Mouse (Mus musculus): ENCODE measurements around the gene Cacfd1. TPM values are rescaled to one million over a fixed set of nuclear protein-coding genes. Genes with fewer than 3 reads are reported as not detected.
A peak's percentile ranks its signal among the peaks of the same experiment; 100 is the strongest.

Cacfd1 gene
- polyA plus RNA-seq, 1 experiment from 2014 or later = 130 TPM

GRCm38 (mm10) chr2:26997993-26998392 is 11.7 kb upstream of the Cacfd1 start:
- no peaks in the 10 kb centered on the region for H3K27me3 ChIP-seq (replicated peaks)
- H3K9ac ChIP-seq = no peak overlapping the region
- 91% methylated on average over 7 of the region's 7 CpGs for WGBS
- H3K9me3 ChIP-seq = no peaks in the 10 kb centered on the region
- no peak overlapping the region for H3K4me2 ChIP-seq (replicated peaks)
- no peak for ATAC-seq (ENCODE audit: low FRiP score, low read depth)
- H3K36me3 ChIP-seq = no peaks in the 10 kb centered on the region
- no peak overlapping the region for H3K27ac ChIP-seq
- H3K4me3 ChIP-seq = no peak overlapping the region
- H3K4me1 ChIP-seq = no peaks in the 10 kb centered on the region

- ATAC-seq (ENCODE audit: low FRiP score, low read depth) = no peak
- H3K4me1 ChIP-seq = peaks cover 15% of the 10 kb centered on the region
- no peaks in the 10 kb centered on the region for H3K9me3 ChIP-seq
- H3K4me3 ChIP-seq = no peak overlapping the region
- H3K9ac ChIP-seq = no peak overlapping the region
- no peaks in the 10 kb centered on the region for H3K27me3 ChIP-seq (replicated peaks)
- H3K4me2 ChIP-seq (replicated peaks) = no peak overlapping the region
- H3K27ac ChIP-seq = no peak overlapping the region
- WGBS = 75% methylated on average over 4 of the region's 4 CpGs
- H3K36me3 ChIP-seq = no peaks in the 10 kb centered on the region
Observed at GRCm38 (mm10) chr2:27006255-27006654, 3.5 kb upstream of the Cacfd1 start.

- Histone ChIP-seq H3K27me3 (replicated peaks) (no peaks in the 10 kb centered on the region), H3K36me3 (no peaks in the 10 kb centered on the region)
Observed at GRCm38 (mm10) chr2:27007701-27008100, 2.0 kb upstream of the Cacfd1 start.

GRCm38 (mm10) chr2:27017802-27018201 is 8.1 kb downstream of the Cacfd1 start:
- H3K36me3 ChIP-seq = peaks cover 71% of the 10 kb centered on the region
- no peaks in the 10 kb centered on the region for H3K4me1 ChIP-seq
- H3K9ac ChIP-seq = no peak overlapping the region
- H3K4me2 ChIP-seq (replicated peaks) = no peak overlapping the region
- 54% methylated on average over 5 of the region's 5 CpGs for WGBS
- peak; percentile 53; the same call in 1 of the 2 replicates for ATAC-seq (ENCODE audit: low FRiP score, low read depth)
- H3K27ac ChIP-seq = no peak overlapping the region
- no peak overlapping the region for H3K4me3 ChIP-seq
- no peaks in the 10 kb centered on the region for H3K27me3 ChIP-seq (replicated peaks)
- no peaks in the 10 kb centered on the region for H3K9me3 ChIP-seq

More at GRCm38 (mm10) chr2:27007701-27008100, 2.0 kb upstream of the Cacfd1 start:
- H3K4me3 ChIP-seq = no peak overlapping the region
- H3K27ac ChIP-seq = no peak overlapping the region
- H3K9me3 ChIP-seq = no peaks in the 10 kb centered on the region
- no peak for ATAC-seq (ENCODE audit: low FRiP score, low read depth)
- WGBS = 80% methylated on average over 7 of the region's 7 CpGs
- H3K4me1 ChIP-seq = peaks cover 24% of the 10 kb centered on the region
- H3K4me2 ChIP-seq (replicated peaks) = no peak overlapping the region
- H3K9ac ChIP-seq = no peak overlapping the region

GRCm38 (mm10) chr2:27019530-27019929 is 9.8 kb downstream of the Cacfd1 start:
- H3K27me3 ChIP-seq (replicated peaks) = no peaks in the 10 kb centered on the region
- ATAC-seq (ENCODE audit: low FRiP score, low read depth) = no peak
- no peaks in the 10 kb centered on the region for H3K9me3 ChIP-seq
- H3K4me2 ChIP-seq (replicated peaks) = no peak overlapping the region
- peaks cover 57% of the 10 kb centered on the region for H3K36me3 ChIP-seq
- no peaks in the 10 kb centered on the region for H3K4me1 ChIP-seq
- no peak overlapping the region for H3K4me3 ChIP-seq
- 100% methylated on average over 2 of the region's 2 CpGs for WGBS
- no peak overlapping the region for H3K9ac ChIP-seq
- no peak overlapping the region for H3K27ac ChIP-seq

GRCm38 (mm10) chr2:27021103-27021502 is 11.4 kb downstream of the Cacfd1 start:
- Histone ChIP-seq H3K27ac (no peak overlapping the region), H3K9ac (no peak overlapping the region), H3K4me2 (replicated peaks) (no peak overlapping the region), H3K36me3 (peaks cover 42% of the 10 kb centered on the region), H3K27me3 (replicated peaks) (no peaks in the 10 kb centered on the region), H3K4me1 (no peaks in the 10 kb centered on the region), H3K4me3 (no peak overlapping the region), H3K9me3 (no peaks in the 10 kb centered on the region)
- WGBS = 85% methylated on average over 1 of the region's 1 CpGs
- ATAC-seq (ENCODE audit: low FRiP score, low read depth) = no peak

GRCm38 (mm10) chr2:27022612-27023011 is 12.9 kb downstream of the Cacfd1 start:
- Histone ChIP-seq H3K36me3 (peaks cover 27% of the 10 kb centered on the region), H3K4me2 (replicated peaks) (no peak overlapping the region), H3K4me3 (no peak overlapping the region), H3K9me3 (no peaks in the 10 kb centered on the region), H3K9ac (no peak overlapping the region), H3K27ac (no peak overlapping the region), H3K4me1 (peaks cover 6% of the 10 kb centered on the region; the same call in 1 of the 2 replicates), H3K27me3 (replicated peaks) (no peaks in the 10 kb centered on the region)
- 80% methylated on average over 6 of the region's 6 CpGs for WGBS
- ATAC-seq (ENCODE audit: low FRiP score, low read depth) = no peak

GRCm38 (mm10) chr2:27024136-27024535 is 14.4 kb downstream of the Cacfd1 start:
- 89% methylated on average over 14 of the region's 14 CpGs for WGBS
- ATAC-seq (ENCODE audit: low FRiP score, low read depth) = no peak

GRCm38 (mm10) chr2:27025545-27025944 is 15.8 kb downstream of the Cacfd1 start:
- Histone ChIP-seq H3K27me3 (replicated peaks) (no peaks in the 10 kb centered on the region), H3K4me2 (replicated peaks) (no peak overlapping the region), H3K4me3 (no peak overlapping the region), H3K9ac (no peak overlapping the region), H3K36me3 (no peaks in the 10 kb centered on the region), H3K4me1 (peaks cover 12% of the 10 kb centered on the region; the same call in 1 of the 2 replicates), H3K27ac (no peak overlapping the region), H3K9me3 (no peaks in the 10 kb centered on the region)
- 83% methylated on average over 3 of the region's 3 CpGs for WGBS
- ATAC-seq (ENCODE audit: low FRiP score, low read depth) = no peak

More at GRCm38 (mm10) chr2:27024136-27024535, 14.4 kb downstream of the Cacfd1 start:
- Histone ChIP-seq H3K36me3 (peaks cover 11% of the 10 kb centered on the region), H3K4me1 (peaks cover 12% of the 10 kb centered on the region; the same call in 1 of the 2 replicates), H3K4me3 (no peak overlapping the region), H3K27ac (no peak overlapping the region), H3K9me3 (no peaks in the 10 kb centered on the region), H3K27me3 (replicated peaks) (no peaks in the 10 kb centered on the region), H3K9ac (no peak overlapping the region), H3K4me2 (replicated peaks) (no peak overlapping the region)

GRCm38 (mm10) chr2:27026332-27026731 is 16.6 kb downstream of the Cacfd1 start:
- H3K27ac ChIP-seq = no peak overlapping the region
- no peaks in the 10 kb centered on the region for H3K36me3 ChIP-seq
- H3K9me3 ChIP-seq = no peaks in the 10 kb centered on the region
- no peak for ATAC-seq (ENCODE audit: low FRiP score, low read depth)
- WGBS = 94% methylated on average over 3 of the region's 3 CpGs
- no peak overlapping the region for H3K4me2 ChIP-seq (replicated peaks)
- peaks cover 12% of the 10 kb centered on the region; the same call in 1 of the 2 replicates for H3K4me1 ChIP-seq
- no peak overlapping the region for H3K9ac ChIP-seq
- H3K27me3 ChIP-seq (replicated peaks) = no peaks in the 10 kb centered on the region
- no peak overlapping the region for H3K4me3 ChIP-seq

- H3K9me3 ChIP-seq = no peaks in the 10 kb centered on the region
- peak overlapping the region; percentile 30 for H3K4me3 ChIP-seq
- no peaks in the 10 kb centered on the region for H3K36me3 ChIP-seq
- ATAC-seq (ENCODE audit: low FRiP score, low read depth) = no peak
- H3K27me3 ChIP-seq (replicated peaks) = no peaks in the 10 kb centered on the region
- H3K4me1 ChIP-seq = peaks cover 12% of the 10 kb centered on the region; the same call in 1 of the 2 replicates
- no peak overlapping the region for H3K27ac ChIP-seq
- peak overlapping the region; percentile 57 for H3K4me2 ChIP-seq (replicated peaks)
- WGBS = 75% methylated on average over 10 of the region's 10 CpGs
- no peak overlapping the region; the same call in 1 of the 2 replicates for H3K9ac ChIP-seq
Observed at GRCm38 (mm10) chr2:27026857-27027617, 17.3 kb downstream of the Cacfd1 start.

- Histone ChIP-seq H3K4me3 (peak within 1 kb of the TSS; percentile 30), H3K27ac (no peak within 1 kb of the TSS), H3K9me3 (no peaks in the 10 kb centered on the region), H3K27me3 (replicated peaks) (no peaks in the 10 kb centered on the region), H3K4me2 (replicated peaks) (peak within 1 kb of the TSS; percentile 57), H3K4me1 (peaks cover 12% of the 10 kb centered on the region; the same call in 1 of the 2 replicates), H3K36me3 (no peaks in the 10 kb centered on the region), H3K9ac (peak within 1 kb of the TSS; percentile 47)
- ATAC-seq (ENCODE audit: low FRiP score, low read depth) = peak; percentile 98
- WGBS = 2% methylated on average over 38 of the region's 38 CpGs
Observed at GRCm38 (mm10) chr2:27027618-27028436, 18.1 kb downstream of the Cacfd1 start, which contains the start of gene Slc2a6. Gene Slc2a6 (minus strand): TSS chr2:27027998.

Measured in neural tube, embryonic 12.5 days (tissue).